Mouse (Mus musculus): Measurements from ENCODE around the gene Gm42674. TPM values are rescaled to one million over a fixed set of nuclear protein-coding genes. Genes with fewer than 3 reads are reported as not detected.

Gene Gm42674
- polyA plus RNA-seq, 1 experiment from 2014 or later, result not detected

- Histone ChIP-seq H3K27me3 (peaks cover 10% of the 10 kb centered on the region; the same call in 1 of the 2 replicates), H3K4me3 (replicated peaks) (no peak overlapping the region), H3K36me3 (no peaks in the 10 kb centered on the region), H3K4me1 (replicated peaks) (no peaks in the 10 kb centered on the region), H3K9ac (replicated peaks) (no peak overlapping the region), H3K9me3 (no peaks in the 10 kb centered on the region), H3K4me2 (no peak overlapping the region), H3K27ac (no peak overlapping the region)
- no peak for ATAC-seq (ENCODE audit: insufficient number of reproducible peaks, insufficient read depth, low FRiP score, low TSS enrichment, low read depth)
These were observed 47.3 kb downstream of the Gm42674 start for GRCm38 (mm10) chr3:90648981-90649380.

GRCm38 (mm10) chr3:90649832-90650231 lies 48.1 kb downstream of the Gm42674 start:
- Histone ChIP-seq H3K4me2 (no peak overlapping the region), H3K27ac (no peak overlapping the region), H3K9me3 (no peaks in the 10 kb centered on the region), H3K4me1 (replicated peaks) (no peaks in the 10 kb centered on the region), H3K27me3 (peaks cover 11% of the 10 kb centered on the region; the same call in 1 of the 2 replicates), H3K4me3 (replicated peaks) (no peak overlapping the region), H3K9ac (replicated peaks) (no peak overlapping the region), H3K36me3 (no peaks in the 10 kb centered on the region)
- no peak for ATAC-seq (ENCODE audit: insufficient number of reproducible peaks, insufficient read depth, low FRiP score, low TSS enrichment, low read depth)
- WGBS, result 89% methylated on average over 2 of the region's 2 CpGs

- peak; percentile 66; the same call in 1 of the 2 replicates for ATAC-seq (ENCODE audit: insufficient number of reproducible peaks, insufficient read depth, low FRiP score, low TSS enrichment, low read depth)
- Histone ChIP-seq H3K27me3 (peaks cover 15% of the 10 kb centered on the region; the same call in 1 of the 2 replicates), H3K4me2 (no peak overlapping the region), H3K4me1 (replicated peaks) (no peaks in the 10 kb centered on the region), H3K9me3 (no peaks in the 10 kb centered on the region), H3K27ac (no peak overlapping the region), H3K36me3 (no peaks in the 10 kb centered on the region), H3K4me3 (replicated peaks) (no peak overlapping the region), H3K9ac (replicated peaks) (no peak overlapping the region)
- WGBS, result 35% methylated on average over 5 of the region's 5 CpGs
These were observed 51.3 kb downstream of the Gm42674 start for GRCm38 (mm10) chr3:90652878-90653508.

- no peak within 1 kb of the TSS for H3K27ac ChIP-seq
- no peak for ATAC-seq (ENCODE audit: insufficient number of reproducible peaks, insufficient read depth, low FRiP score, low TSS enrichment, low read depth)
These were observed 52.0 kb downstream of the Gm42674 start, which contains the start of gene S100a7a for GRCm38 (mm10) chr3:90653717-90654116. Gene S100a7a (plus strand): TSS chr3:90654017.

More at GRCm38 (mm10) chr3:90653717-90654116, 52.0 kb downstream of the Gm42674 start, which contains the start of gene S100a7a:
- Histone ChIP-seq H3K9me3 (no peaks in the 10 kb centered on the region), H3K4me3 (replicated peaks) (no peak within 1 kb of the TSS), H3K36me3 (no peaks in the 10 kb centered on the region), H3K4me1 (replicated peaks) (no peaks in the 10 kb centered on the region), H3K4me2 (no peak within 1 kb of the TSS), H3K27me3 (peaks cover 15% of the 10 kb centered on the region; the same call in 1 of the 2 replicates), H3K9ac (replicated peaks) (no peak within 1 kb of the TSS)

Other genes with a start within 250 kb of the Gm42674 start
- gene Slc27a3, start 212.0 kb upstream of the Gm42674 start, polyA plus RNA-seq (2016; fragmentation: Nextera tagmentation; extraction: Ambion mirVana), result 43.6 and 43.8 TPM in 2 replicates
- 43.4 and 44.5 TPM in 2 replicates for gene Ints3, start 168.3 kb upstream of the Gm42674 start, polyA plus RNA-seq (2016; fragmentation: Nextera tagmentation; extraction: Ambion mirVana)
- gene Npr1, start 136.0 kb upstream of the Gm42674 start, polyA plus RNA-seq (2016; fragmentation: Nextera tagmentation; extraction: Ambion mirVana), result 2.7 and 3.8 TPM in 2 replicates
- gene Ilf2, start 125.8 kb upstream of the Gm42674 start, polyA plus RNA-seq (2016; fragmentation: Nextera tagmentation; extraction: Ambion mirVana), result 329 and 362 TPM in 2 replicates
- 66.2 and 71.3 TPM in 2 replicates for gene Snapin, start 110.9 kb upstream of the Gm42674 start, polyA plus RNA-seq (2016; fragmentation: Nextera tagmentation; extraction: Ambion mirVana)
- gene Chtop, start 92.4 kb upstream of the Gm42674 start, polyA plus RNA-seq (2016; fragmentation: Nextera tagmentation; extraction: Ambion mirVana), result 210 and 213 TPM in 2 replicates
- 7.3 and 8.3 TPM in 2 replicates for gene S100a1, start 87.5 kb upstream of the Gm42674 start, polyA plus RNA-seq (2016; fragmentation: Nextera tagmentation; extraction: Ambion mirVana)
- 19.8 and 20.1 TPM in 2 replicates for gene S100a13, start 87.5 kb upstream of the Gm42674 start, polyA plus RNA-seq (2016; fragmentation: Nextera tagmentation; extraction: Ambion mirVana)
- gene S100a14, start 75.0 kb upstream of the Gm42674 start, polyA plus RNA-seq (2016; fragmentation: Nextera tagmentation; extraction: Ambion mirVana), result 0.20 and 1.0 TPM in 2 replicates
- gene S100a16, start 64.7 kb upstream of the Gm42674 start, polyA plus RNA-seq (2016; fragmentation: Nextera tagmentation; extraction: Ambion mirVana), result 39.6 and 43.7 TPM in 2 replicates
- 0.06 and 0.16 TPM in 2 replicates for gene S100a3, start 41.3 kb upstream of the Gm42674 start, polyA plus RNA-seq (2016; fragmentation: Nextera tagmentation; extraction: Ambion mirVana)
- not detected in 2 replicates for gene S100a2, start 11.7 kb upstream of the Gm42674 start, polyA plus RNA-seq (2016; fragmentation: Nextera tagmentation; extraction: Ambion mirVana)
- 3.5 and 4.7 TPM in 2 replicates for gene S100a4, start 1.9 kb downstream of the Gm42674 start, polyA plus RNA-seq (2016; fragmentation: Nextera tagmentation; extraction: Ambion mirVana)
- not detected in 2 replicates for gene S100a5, start 6.6 kb downstream of the Gm42674 start, polyA plus RNA-seq (2016; fragmentation: Nextera tagmentation; extraction: Ambion mirVana)
- gene S100a6, start 11.0 kb downstream of the Gm42674 start, polyA plus RNA-seq (2016; fragmentation: Nextera tagmentation; extraction: Ambion mirVana), result 25.4 and 30.1 TPM in 2 replicates
- gene S100a7a, start 52.1 kb downstream of the Gm42674 start, polyA plus RNA-seq (2016; fragmentation: Nextera tagmentation; extraction: Ambion mirVana), result 0.17 TPM in 1 of 2 replicates, not detected in the other
- 7.1 and 7.3 TPM in 2 replicates for gene S100a8, start 67.1 kb downstream of the Gm42674 start, polyA plus RNA-seq (2016; fragmentation: Nextera tagmentation; extraction: Ambion mirVana)
- gene S100a9, start 93.8 kb downstream of the Gm42674 start, polyA plus RNA-seq (2016; fragmentation: Nextera tagmentation; extraction: Ambion mirVana), result 3.3 and 3.8 TPM in 2 replicates
- gene Pglyrp4, start 125.0 kb downstream of the Gm42674 start, polyA plus RNA-seq (2016; fragmentation: Nextera tagmentation; extraction: Ambion mirVana), result not detected in 2 replicates
- not detected in 2 replicates for gene Gm5849, start 176.0 kb downstream of the Gm42674 start, polyA plus RNA-seq (2016; fragmentation: Nextera tagmentation; extraction: Ambion mirVana)

Data from limb, embryonic 12.5 days (tissue).